ENCODE assay signal across 21 mouse cellular contexts in genomic region chr16:30672776-30673550, GRCm38 (mm10).
A peak's percentile ranks its signal among the peaks of the same experiment; 100 is the strongest.
DNase-seq lines count a peak whose midpoint lies in the region; ATAC-seq and TF ChIP-seq lines count a peak whose summit lies in the region.
"Had no signal": no experiment of that assay in that cellular context is flagged by ENCODE, and none has a peak within 500 bp of the region (broad histone marks: within the 10 kb centered on the region; RNA-seq: fewer than 3 reads in every experiment).

No protein-coding gene starts in this region.

- TF ChIP-seq EP300 in lung, postnatal 0 days (IDR thresholded peaks at IDR 0.05), result no peak

- H3K27ac ChIP-seq in lung, postnatal 0 days (ENCODE audit: low read length), result no peak overlapping the region
- H3K27ac ChIP-seq: hindbrain, embryonic 12.5 days; liver, embryonic 14.5 days; lung, embryonic 15.5 days; midbrain, embryonic 10.5 days; neural tube, embryonic 12.5 days; stomach, postnatal 0 days had no signal

- no peak overlapping the region for H3K4me2 ChIP-seq in lung, postnatal 0 days (replicated peaks; ENCODE audit: low read depth, low read length)
- H3K4me2 ChIP-seq: heart, embryonic 12.5 days; hindbrain, embryonic 12.5 days; lung, embryonic 15.5 days; neural tube, embryonic 12.5 days had no signal

- H3K4me1 ChIP-seq in lung, postnatal 0 days (ENCODE audit: insufficient read depth, low read depth, low read length), result peaks cover 2% of the 10 kb centered on the region; the same call in 1 of the 2 replicates
- H3K4me1 ChIP-seq: hindbrain, embryonic 12.5 days; midbrain, embryonic 10.5 days; neural tube, embryonic 12.5 days had no signal

- peak; percentile 57 for DNase-seq in lung, postnatal 0 days (ENCODE audit: low spot score)
- no peak for DNase-seq in lung, postnatal 10 days
- DNase-seq in R1 (ENCODE audit: low read depth, low spot score), result peak; percentile 70
- peak; percentile 68 for DNase-seq in thymus, postnatal 25 days
- DNase-seq in B cell, adult 2 months, result no peak
- DNase-seq: adrenal gland, postnatal 25 days; cerebellum, adult 11-12 months; heart, postnatal 14 days; kidney, adult 2 months; kidney, postnatal 10 days; right cerebral cortex, postnatal 14 days had no signal

- 51% methylated on average over 15 of the region's 15 CpGs for WGBS in lung, postnatal 0 days

- peak; percentile 66 for ATAC-seq in lung, postnatal 0 days
- ATAC-seq in granulocyte monocyte progenitor cell, adult 5-6 weeks (replicated peaks; ENCODE audit: poor library complexity, severe bottlenecking), result 0 out of 2 replicates have a peak, but pooled peaks have one; percentile 3
- ATAC-seq in erythroid progenitor cell, adult 5-6 weeks (replicated peaks; ENCODE audit: low FRiP score, poor library complexity, severe bottlenecking), result no peak

- no peaks in the 10 kb centered on the region for H3K36me3 ChIP-seq in lung, postnatal 0 days (ENCODE audit: insufficient read depth, low read length)
- H3K36me3 ChIP-seq: heart, embryonic 12.5 days; hindbrain, embryonic 12.5 days; lung, embryonic 15.5 days; midbrain, embryonic 10.5 days; neural tube, embryonic 12.5 days had no signal

- no peaks in the 10 kb centered on the region for H3K27me3 ChIP-seq in lung, postnatal 0 days (replicated peaks; ENCODE audit: insufficient read depth, low read length)
- H3K27me3 ChIP-seq: CH12.LX; heart, embryonic 12.5 days; hindbrain, embryonic 12.5 days; lung, embryonic 15.5 days; neural tube, embryonic 12.5 days had no signal

- H3K9ac ChIP-seq in lung, postnatal 0 days (replicated peaks; ENCODE audit: low read depth), result no peak overlapping the region
- H3K9ac ChIP-seq: heart, embryonic 12.5 days; hindbrain, embryonic 12.5 days; liver, embryonic 14.5 days; lung, embryonic 15.5 days; neural tube, embryonic 12.5 days had no signal

- H3K9me3 ChIP-seq in lung, postnatal 0 days (ENCODE audit: low read length), result no peaks in the 10 kb centered on the region
- H3K9me3 ChIP-seq: heart, embryonic 12.5 days; hindbrain, embryonic 12.5 days; lung, embryonic 15.5 days; midbrain, embryonic 10.5 days; neural tube, embryonic 12.5 days had no signal

- H3K4me3 ChIP-seq in lung, postnatal 0 days (ENCODE audit: low read depth, low read length), result no peak overlapping the region
- H3K4me3 ChIP-seq: heart, embryonic 12.5 days; hindbrain, embryonic 12.5 days; lung, embryonic 15.5 days; midbrain, embryonic 10.5 days; neural tube, embryonic 12.5 days had no signal

- TF ChIP-seq CTCF in lung, postnatal 0 days (IDR thresholded peaks at IDR 0.05), result no peak

Comparison
In these comparisons a context has a peak if more than half of its experiments do, and no peak if none do; other contexts are left out.
1. DNase-seq: peak in lung, postnatal 0 days (single experiment), R1 (single experiment) and thymus, postnatal 25 days (single experiment); none in lung, postnatal 10 days (single experiment) and B cell, adult 2 months (0 of 2).